Mouse (Mus musculus) lung, postnatal 0 days (tissue): Measurements from ENCODE around the gene Abhd14b. TPM values are rescaled to one million over a fixed set of nuclear protein-coding genes. Genes with fewer than 3 reads are reported as not detected.

Experiments
- ATAC-seq: fragments of 200-750 bp; cut with Nextera tagmentation; 2 replicates; pipeline ENCODE4 v1.8.0; 2017; ENCODE audit warnings: moderate library complexity
- DNase-seq: peaks from one replicate; pipeline ENCODE4 v3.0.0-alpha.2; 2016; ENCODE audit warnings: low spot score
- H3K27ac ChIP-seq: fragments of 300-500 bp; sonication (generic); 2 replicates; pipeline ENCODE4 v1.5.1; 2014; ENCODE audit warnings: antibody characterized with exemption, mild to moderate bottlenecking, low read length, mixed read lengths
- H3K27me3 ChIP-seq: fragments of 300-500 bp; sonication (generic); replicated peaks from 2 replicates; pipeline ENCODE4 v1.6.1; 2014; ENCODE audit warnings: low read length, mixed read lengths; ENCODE audit not compliant: insufficient read depth
- H3K36me3 ChIP-seq: fragments of 300-500 bp; sonication (generic); 2 replicates; pipeline ENCODE4 v1.6.1; 2014; ENCODE audit warnings: low read length, mixed read lengths; ENCODE audit not compliant: insufficient read depth
- H3K4me1 ChIP-seq: fragments of 300-500 bp; sonication (generic); 2 replicates; pipeline ENCODE4 v1.6.1; 2014; ENCODE audit warnings: antibody characterized with exemption, low read depth, low read length, mixed read lengths; ENCODE audit not compliant: insufficient read depth
- H3K4me2 ChIP-seq: fragments of 300-500 bp; sonication (generic); replicated peaks from 2 replicates; pipeline ENCODE4 v1.6.1; 2014; ENCODE audit warnings: low read depth, mild to moderate bottlenecking, low read length, moderate library complexity, mixed read lengths
- H3K4me3 ChIP-seq: fragments of 300-500 bp; sonication (generic); 2 replicates; pipeline ENCODE4 v1.5.1; 2014; ENCODE audit warnings: low read depth, low read length
- H3K9ac ChIP-seq: fragments of 300-500 bp; sonication (generic); replicated peaks from 2 replicates; pipeline ENCODE4 v1.6.1; 2014; ENCODE audit warnings: low read depth, mild to moderate bottlenecking
- H3K9me3 ChIP-seq: fragments of 300-500 bp; sonication (generic); 2 replicates; pipeline ENCODE4 v1.6.1; 2016; ENCODE audit warnings: low read length, mixed read lengths
- CTCF ChIP-seq: IDR thresholded peaks from 2 replicates; pipeline ENCODE4 v1.5.1; 2016; ENCODE audit warnings: antibody characterized with exemption, mild to moderate bottlenecking
- EP300 ChIP-seq: IDR thresholded peaks from 2 replicates; pipeline ENCODE4 v1.6.1; 2016; ENCODE audit warnings: antibody characterized with exemption, mild to moderate bottlenecking, control low read depth
- WGBS: fragments of 180-500 bp; shearing (Covaris S2); extraction: QIAGEN DNeasy Blood & Tissue Kit; methylation state at CpG from one replicate; pipeline ENCODE4 v1.1.7; 2014; 5-methylcytosine and 5-hydroxymethylcytosine counted together
- polyA plus RNA-seq: library from polyadenylated mRNA; unstranded; fragments of >200 nt; fragmentation: Nextera tagmentation; extraction: Ambion mirVana; gene quantifications from 2 replicates; pipeline ENCODE4 v1.2.1, GENCODE M21; 2015

Abhd14b gene
- polyA plus RNA-seq, 1 experiment from 2014 or later, result 31.1 TPM

DNA sequence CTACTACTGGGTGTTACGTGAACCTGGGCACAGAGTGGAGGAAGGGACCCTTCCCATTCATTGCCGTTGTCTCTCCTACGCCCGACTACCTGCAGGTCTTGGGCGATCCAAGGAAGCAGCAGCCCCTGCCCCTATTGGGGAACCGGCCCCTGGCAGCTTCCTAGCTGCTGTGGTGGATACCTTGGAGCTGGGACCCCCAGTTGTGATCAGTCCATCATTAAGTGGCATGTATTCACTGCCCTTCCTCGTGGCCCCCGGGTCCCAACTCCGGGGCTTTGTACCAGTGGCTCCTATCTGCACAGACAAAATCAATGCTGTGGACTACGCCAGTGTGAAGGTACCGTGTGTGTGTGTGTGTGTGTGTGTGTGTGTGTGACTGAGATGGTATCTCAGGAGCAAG is 4.0 kb downstream of the Abhd14b start:
- Histone ChIP-seq H3K4me1 (peaks cover 12% of the 10 kb centered on the region; the same call in 1 of the 2 replicates), H3K9me3 (no peaks in the 10 kb centered on the region), H3K27me3 (no peaks in the 10 kb centered on the region), H3K9ac (no peak overlapping the region), H3K4me3 (no peak overlapping the region), H3K4me2 (no peak overlapping the region), H3K36me3 (no peaks in the 10 kb centered on the region), H3K27ac (no peak overlapping the region)
- 65% methylated on average over 11 of the region's 11 CpGs for WGBS
- ATAC-seq, result no peak
- DNase-seq, result no peak
- TF ChIP-seq EP300 (no peak), CTCF (no peak)

GRCm38 (mm10) chr9:106451899-106452298 is 4.6 kb downstream of the Abhd14b start:
- TF ChIP-seq EP300, result no peak
- TF ChIP-seq CTCF, result no peak
- no peak for DNase-seq
- H3K9me3 ChIP-seq, result no peaks in the 10 kb centered on the region
- H3K27ac ChIP-seq, result no peak overlapping the region
- no peak overlapping the region for H3K4me3 ChIP-seq
- no peak overlapping the region for H3K9ac ChIP-seq
- ATAC-seq, result no peak
- 62% methylated on average over 2 of the region's 2 CpGs for WGBS
- H3K27me3 ChIP-seq, result no peaks in the 10 kb centered on the region
- H3K36me3 ChIP-seq, result no peaks in the 10 kb centered on the region
- H3K4me2 ChIP-seq, result no peak overlapping the region
- H3K4me1 ChIP-seq, result peaks cover 12% of the 10 kb centered on the region; the same call in 1 of the 2 replicates

GRCm38 (mm10) chr9:106452351-106452750 is 5.1 kb downstream of the Abhd14b start:
- no peak for ATAC-seq
- no peaks in the 10 kb centered on the region for H3K9me3 ChIP-seq
- peaks cover 12% of the 10 kb centered on the region; the same call in 1 of the 2 replicates for H3K4me1 ChIP-seq
- WGBS, result 45% methylated on average over 6 of the region's 6 CpGs
- TF ChIP-seq EP300 (no peak), CTCF (no peak)
- H3K4me2 ChIP-seq, result no peak overlapping the region
- H3K36me3 ChIP-seq, result no peaks in the 10 kb centered on the region
- no peaks in the 10 kb centered on the region for H3K27me3 ChIP-seq
- no peak overlapping the region for H3K4me3 ChIP-seq
- DNase-seq, result no peak
- H3K27ac ChIP-seq, result no peak overlapping the region
- H3K9ac ChIP-seq, result no peak overlapping the region

GRCm38 (mm10) chr9:106452821-106453220 is 5.6 kb downstream of the Abhd14b start:
- Histone ChIP-seq H3K4me3 (no peak overlapping the region), H3K9me3 (no peaks in the 10 kb centered on the region), H3K9ac (no peak overlapping the region; the same call in 1 of the 2 replicates), H3K4me2 (peak overlapping the region; percentile 79; the same call in 1 of the 2 replicates), H3K4me1 (peaks cover 12% of the 10 kb centered on the region; the same call in 1 of the 2 replicates), H3K36me3 (no peaks in the 10 kb centered on the region), H3K27me3 (no peaks in the 10 kb centered on the region), H3K27ac (no peak overlapping the region)
- ATAC-seq (no peak), DNase-seq (no peak)
- WGBS, result 3% methylated on average over 7 of the region's 7 CpGs
- TF ChIP-seq EP300 (no peak), CTCF (no peak)

- ATAC-seq (peak; percentile 77), DNase-seq (peak; percentile 67)
Measured at GRCm38 (mm10) chr9:106453271-106454070, 6.2 kb downstream of the Abhd14b start, which contains the start of gene Pcbp4. TSS of gene Pcbp4 (plus strand) at chr9:106453291.

DNA sequence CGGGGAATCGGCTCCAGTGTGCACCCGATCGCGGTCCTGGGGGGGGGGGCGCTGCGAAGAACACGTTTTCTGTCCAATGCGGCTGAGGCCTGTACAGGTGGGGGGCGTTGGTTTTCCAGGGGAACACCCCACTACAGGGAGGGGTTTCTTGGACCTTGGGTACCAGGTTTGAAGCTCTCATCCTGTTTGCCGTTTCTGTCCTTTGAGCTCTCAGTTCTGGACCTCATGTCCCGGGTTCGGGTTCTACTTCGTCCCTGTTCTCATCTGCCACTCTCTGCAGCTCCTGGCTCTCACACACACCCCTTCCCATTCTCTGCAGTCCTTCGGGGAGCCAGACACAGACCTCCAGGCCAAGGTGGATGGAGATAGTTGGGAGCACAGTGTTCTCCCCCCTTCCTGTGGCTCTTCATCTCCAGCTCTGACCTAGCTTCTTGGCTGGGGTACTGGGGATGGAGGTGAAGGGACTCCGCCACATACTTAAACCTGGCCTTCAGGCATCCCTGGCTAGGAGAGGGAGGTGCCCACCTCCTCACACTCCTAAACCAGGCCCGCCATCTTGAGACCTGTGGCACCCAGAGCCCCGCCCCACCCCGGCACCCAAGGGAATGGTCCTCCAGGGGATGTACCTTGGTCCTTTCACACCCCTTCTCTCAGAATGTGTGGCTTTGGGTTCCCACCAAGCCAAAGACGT is 7.0 kb downstream of the Abhd14b start:
- ATAC-seq (no peak), DNase-seq (no peak)
- Histone ChIP-seq H3K27me3 (no peaks in the 10 kb centered on the region), H3K9me3 (no peaks in the 10 kb centered on the region), H3K9ac (peak overlapping the region; percentile 51), H3K36me3 (no peaks in the 10 kb centered on the region), H3K4me1 (peaks cover 9% of the 10 kb centered on the region; the same call in 1 of the 2 replicates), H3K4me2 (peak overlapping the region; percentile 79), H3K4me3 (peak overlapping the region; percentile 56), H3K27ac (0 out of 2 replicates have a peak overlapping the region, but pooled peaks have one; percentile 51)
- WGBS, result 6% methylated on average over 14 of the region's 20 CpGs
- TF ChIP-seq CTCF (no peak), EP300 (no peak)

More at GRCm38 (mm10) chr9:106453271-106454070, 6.2 kb downstream of the Abhd14b start, which contains the start of gene Pcbp4:
- Histone ChIP-seq H3K36me3 (no peaks in the 10 kb centered on the region), H3K9ac (peak within 1 kb of the TSS; percentile 51), H3K4me2 (peak within 1 kb of the TSS; percentile 79), H3K4me1 (peaks cover 9% of the 10 kb centered on the region; the same call in 1 of the 2 replicates), H3K4me3 (peak within 1 kb of the TSS; percentile 56), H3K9me3 (no peaks in the 10 kb centered on the region), H3K27ac (peak within 1 kb of the TSS; percentile 62; the same call in 1 of the 2 replicates), H3K27me3 (no peaks in the 10 kb centered on the region)
- 1% methylated on average over 29 of the region's 74 CpGs for WGBS
- no peak for TF ChIP-seq CTCF
- TF ChIP-seq EP300, result no peak
